Mouse (Mus musculus) C2C12 (cell line): Measurements from ENCODE around the gene Hist1h3d. TPM values are rescaled to one million over a fixed set of nuclear protein-coding genes. Genes with fewer than 3 reads are reported as not detected.
A peak's percentile ranks its signal among the peaks of the same experiment; 100 is the strongest.
"Not testable (repeated sequence)": the region's sequence is repeated elsewhere in the genome, so short reads cannot be mapped to it uniquely, and the experiment has no call there.

Experiments used
- H3K27me3 ChIP-seq: one replicate; pipeline ENCODE4 v1.6.1; 2011; ENCODE audit not compliant: control insufficient read depth, insufficient read depth, insufficient read length
- H3K36me3 ChIP-seq: one replicate; pipeline ENCODE4 v1.6.1; 2011; ENCODE audit not compliant: control insufficient read depth, insufficient read depth
- H3K4me3 ChIP-seq: one replicate; pipeline ENCODE4 v1.5.1; 2011; ENCODE audit warnings: mild to moderate bottlenecking, control low read depth; ENCODE audit not compliant: poor library complexity, insufficient read depth, severe bottlenecking
- H3K79me2 ChIP-seq: one replicate; pipeline ENCODE4 v1.6.1; 2011; ENCODE audit not compliant: control insufficient read depth, insufficient read depth
- H3K79me3 ChIP-seq: one replicate; pipeline ENCODE4 v1.6.1; 2011; ENCODE audit warnings: low read depth, control low read depth
- H3ac ChIP-seq: one replicate; pipeline ENCODE3; 2011; ENCODE audit warnings: low read depth; ENCODE audit not compliant: control insufficient read depth, insufficient read length
- CEBPB ChIP-seq: IDR thresholded peaks from one replicate; pipeline ENCODE4 v1.6.1; 2011; ENCODE audit warnings: low read depth, mild to moderate bottlenecking, control low read depth, moderate library complexity
- CTCF ChIP-seq: IDR thresholded peaks from one replicate; pipeline ENCODE4 v1.5.1; 2011; ENCODE audit not compliant: control insufficient read depth, insufficient read depth, insufficient read length
- FOSL1 ChIP-seq: IDR thresholded peaks from one replicate; pipeline ENCODE4 v1.8.0; 2011; ENCODE audit warnings: mild to moderate bottlenecking, low read length; ENCODE audit not compliant: poor library complexity, insufficient read depth, severe bottlenecking
- MAX ChIP-seq: IDR thresholded peaks from one replicate; pipeline ENCODE4 v1.6.1; 2011; ENCODE audit warnings: mild to moderate bottlenecking, control low read depth
- MYOD1 ChIP-seq: IDR thresholded peaks from one replicate; pipeline ENCODE4 v1.6.1; 2011; ENCODE audit warnings: low read depth; ENCODE audit not compliant: control insufficient read depth, insufficient read length
- MYOG ChIP-seq: IDR thresholded peaks from one replicate; pipeline ENCODE4 v1.6.1; 2011; ENCODE audit not compliant: control insufficient read depth, insufficient read length; ENCODE audit errors: extremely low read depth
- USF1 ChIP-seq: IDR thresholded peaks from one replicate; pipeline ENCODE4 v1.6.1; 2011; ENCODE audit warnings: low read depth, mild to moderate bottlenecking, control low read depth, moderate library complexity
- polyA plus RNA-seq: library from polyadenylated mRNA; unstranded; fragments of >200 nt; fragmentation: generic; extraction: Trizol; gene quantifications from one replicate; pipeline ENCODE4 v1.2.1, GENCODE M21; 2012; ENCODE audit warnings: missing spikeins

Hist1h3d gene
- polyA plus RNA-seq, 1 experiment = 1.9 TPM

DNA sequence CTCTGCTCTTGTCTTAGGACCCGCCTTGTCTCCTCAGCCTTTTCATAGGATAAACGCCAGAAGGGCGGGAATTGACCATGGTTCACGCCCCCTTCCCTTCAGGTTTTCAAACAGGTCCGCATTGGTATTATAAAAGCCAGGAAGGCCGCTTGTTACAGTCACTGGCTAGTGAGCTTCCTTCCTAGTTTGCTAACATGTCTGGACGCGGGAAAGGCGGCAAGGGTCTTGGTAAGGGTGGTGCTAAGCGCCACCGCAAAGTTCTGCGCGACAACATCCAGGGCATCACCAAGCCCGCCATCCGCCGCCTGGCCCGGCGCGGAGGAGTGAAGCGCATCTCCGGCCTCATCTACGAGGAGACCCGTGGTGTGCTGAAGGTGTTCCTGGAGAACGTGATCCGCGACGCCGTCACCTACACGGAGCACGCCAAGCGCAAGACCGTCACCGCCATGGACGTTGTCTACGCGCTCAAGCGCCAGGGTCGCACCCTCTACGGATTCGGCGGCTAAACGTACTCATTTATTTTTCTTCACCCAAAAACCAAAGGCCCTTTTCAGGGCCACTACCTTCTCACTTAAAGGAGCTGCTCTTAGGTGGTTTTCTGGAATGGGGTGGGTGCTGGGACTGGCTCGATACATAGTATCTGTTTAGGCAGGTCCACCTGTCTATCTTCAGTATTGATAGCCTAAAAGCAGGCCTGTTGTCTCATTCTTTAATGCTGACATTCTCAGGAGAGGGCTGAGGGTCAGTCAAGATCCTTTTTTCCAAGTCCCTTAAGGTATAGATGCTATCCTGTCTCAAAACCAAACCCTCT lies 6.0 kb downstream of the Hist1h3d start, which contains the start of gene Hist1h4d:
Gene Hist1h4d (plus strand): TSS at position 191 of the 811 bp plus-strand sequence.
- no peaks in the 10 kb centered on the region for H3K79me3 ChIP-seq
- no peaks in the 10 kb centered on the region for H3K36me3 ChIP-seq
- H3K27me3 ChIP-seq = no peaks in the 10 kb centered on the region
- H3ac ChIP-seq = peak within 1 kb of the TSS; percentile 59
- H3K79me2 ChIP-seq = no peaks in the 10 kb centered on the region
- TF ChIP-seq USF1 (no peak), CEBPB (peak; percentile 51), MYOD1 (no peak), MAX (peak; percentile 44), FOSL1 (no peak), CTCF (no peak)
- peak within 1 kb of the TSS; percentile 22 for H3K4me3 ChIP-seq

DNA sequence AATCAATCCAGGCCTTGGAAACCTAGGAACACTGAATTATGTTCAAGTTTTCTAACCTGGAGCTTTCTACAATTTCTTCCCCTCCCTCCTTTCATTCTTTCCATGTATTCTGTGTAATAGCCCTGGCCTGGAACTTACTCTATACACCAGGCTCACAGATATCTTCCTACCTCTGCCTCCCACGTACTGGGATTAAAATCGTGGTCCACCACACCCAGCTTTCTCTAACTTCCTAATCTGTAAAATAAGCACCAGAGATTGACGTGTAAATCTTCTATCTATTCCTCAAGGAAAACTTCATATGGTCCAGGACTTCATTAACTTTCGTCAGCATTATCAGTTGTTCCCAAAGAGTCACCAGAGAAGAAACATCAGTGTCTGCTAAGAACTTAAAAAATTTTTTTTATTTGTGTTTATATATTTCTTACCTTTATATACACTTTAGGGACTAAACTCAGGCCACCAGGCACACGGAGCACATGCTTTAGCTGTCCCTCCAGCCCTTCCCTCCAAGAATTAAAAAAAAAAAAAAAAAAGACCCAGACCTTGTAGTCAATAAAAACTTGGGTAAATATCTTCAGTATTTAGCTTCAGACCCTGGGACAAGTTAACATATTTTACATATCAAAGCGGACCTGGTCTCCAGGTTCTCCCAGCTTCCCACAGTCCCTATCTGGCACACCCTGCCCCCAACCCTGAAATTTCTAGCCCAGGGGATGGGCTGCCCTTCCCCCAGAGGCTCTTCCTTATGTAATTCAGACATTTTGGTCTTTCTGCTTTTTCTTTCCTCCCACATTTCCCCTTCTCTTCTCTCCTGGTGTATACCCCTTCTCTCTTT lies 6.9 kb downstream of the Hist1h3d start:
- no peaks in the 10 kb centered on the region for H3K79me2 ChIP-seq
- peak overlapping the region; percentile 22 for H3K4me3 ChIP-seq
- no peaks in the 10 kb centered on the region for H3K27me3 ChIP-seq
- H3K79me3 ChIP-seq = no peaks in the 10 kb centered on the region
- no peak overlapping the region for H3ac ChIP-seq
- TF ChIP-seq MYOG (no peak), CEBPB (no peak), MYOD1 (no peak), FOSL1 (no peak), CTCF (no peak), MAX (no peak), USF1 (no peak)
- H3K36me3 ChIP-seq = no peaks in the 10 kb centered on the region

DNA sequence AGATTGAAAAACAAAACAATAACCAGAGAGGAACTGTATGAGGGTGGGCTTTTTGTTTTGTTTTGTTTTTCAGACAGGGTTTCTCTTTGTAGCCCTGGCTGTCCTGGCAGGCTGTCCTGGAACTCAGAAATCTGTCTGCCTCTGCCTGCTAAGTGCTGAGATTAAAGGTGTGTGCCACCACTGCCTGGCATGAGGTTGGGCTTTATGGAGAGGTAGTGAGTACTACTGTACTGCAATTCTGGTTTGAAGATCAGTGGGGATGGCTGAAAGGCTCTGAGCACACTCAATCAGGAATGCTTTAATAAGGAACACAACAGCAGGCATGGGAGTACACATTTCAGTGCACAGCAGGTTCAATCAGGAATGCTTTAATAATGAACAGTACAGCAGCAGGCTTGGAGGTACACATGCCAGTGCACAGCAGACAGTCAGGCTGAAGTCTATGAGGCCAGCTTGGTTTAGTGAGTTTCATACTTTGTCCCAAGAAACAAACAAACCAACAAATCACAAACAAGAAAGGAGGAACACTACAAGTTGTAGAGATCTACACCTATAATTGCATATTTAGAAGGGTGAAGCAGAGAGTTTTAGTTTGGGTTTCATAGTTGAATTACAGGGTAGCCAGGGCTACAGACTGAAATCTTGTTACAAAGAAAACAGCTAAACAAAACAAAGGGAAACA lies 8.0 kb downstream of the Hist1h3d start:
- Histone ChIP-seq H3K79me3 (no peaks in the 10 kb centered on the region), H3K4me3 (no peak overlapping the region), H3K36me3 (no peaks in the 10 kb centered on the region), H3K27me3 (no peaks in the 10 kb centered on the region), H3K79me2 (no peaks in the 10 kb centered on the region), H3ac (peak overlapping the region; percentile 55)
- TF ChIP-seq USF1 (no peak), MYOG (no peak), FOSL1 (no peak), CTCF (no peak), MYOD1 (no peak), CEBPB (no peak), MAX (no peak)

DNA sequence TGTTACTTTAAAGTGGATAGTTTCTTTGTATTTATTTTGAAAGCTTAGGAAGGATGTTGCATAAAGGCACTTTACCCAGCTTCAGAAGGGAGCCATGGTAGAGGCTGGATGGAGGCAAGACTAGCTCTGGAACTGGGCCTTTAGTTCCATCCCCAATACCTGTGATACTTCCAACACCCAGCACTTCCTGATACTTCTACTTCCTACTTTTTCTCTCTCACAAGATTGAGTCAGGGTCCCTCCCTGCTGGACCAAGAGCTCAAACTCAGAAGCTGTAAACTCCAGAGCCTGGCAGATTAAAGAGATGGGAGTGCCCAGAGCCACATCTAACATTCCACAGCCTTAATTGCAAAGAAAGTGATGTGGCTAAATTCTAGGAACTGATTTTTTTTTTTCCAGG lies 8.8 kb downstream of the Hist1h3d start:
- TF ChIP-seq MAX (no peak), CTCF (no peak), USF1 (no peak), CEBPB (no peak), FOSL1 (no peak), MYOD1 (no peak), MYOG (no peak)
- H3K27me3 ChIP-seq = no peaks in the 10 kb centered on the region
- no peaks in the 10 kb centered on the region for H3K79me3 ChIP-seq
- peak overlapping the region; percentile 27 for H3K4me3 ChIP-seq
- no peaks in the 10 kb centered on the region for H3K79me2 ChIP-seq
- H3ac ChIP-seq = peak overlapping the region; percentile 14
- no peaks in the 10 kb centered on the region for H3K36me3 ChIP-seq

DNA sequence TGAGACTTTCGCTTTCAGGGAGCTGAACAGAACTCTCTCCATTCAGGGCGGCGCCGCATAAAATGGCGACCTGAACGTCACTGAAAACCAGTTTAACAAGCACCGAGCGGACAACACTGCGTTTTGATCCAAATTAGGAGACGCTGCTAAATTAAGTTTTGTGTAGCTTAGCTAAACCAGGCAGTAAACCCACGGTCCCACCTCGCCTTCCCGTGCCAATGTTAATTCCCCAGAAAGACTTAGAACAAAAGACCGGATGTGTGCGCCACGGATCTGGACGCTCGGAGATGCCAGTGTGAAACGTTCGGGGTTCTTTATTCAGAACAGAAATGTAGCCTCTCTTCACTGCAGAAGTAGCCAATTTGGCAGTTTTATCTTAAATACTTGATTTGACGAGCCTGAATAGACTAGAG lies 9.5 kb downstream of the Hist1h3d start:
- TF ChIP-seq MYOG = no peak
- TF ChIP-seq MYOD1 = no peak
- no peak for TF ChIP-seq FOSL1
- TF ChIP-seq CEBPB = no peak
- peak overlapping the region; percentile 82 for H3ac ChIP-seq
- H3K36me3 ChIP-seq = no peaks in the 10 kb centered on the region
- H3K4me3 ChIP-seq = peak overlapping the region; percentile 27
- no peaks in the 10 kb centered on the region for H3K79me2 ChIP-seq
- H3K27me3 ChIP-seq = no peaks in the 10 kb centered on the region
- no peaks in the 10 kb centered on the region for H3K79me3 ChIP-seq

DNA sequence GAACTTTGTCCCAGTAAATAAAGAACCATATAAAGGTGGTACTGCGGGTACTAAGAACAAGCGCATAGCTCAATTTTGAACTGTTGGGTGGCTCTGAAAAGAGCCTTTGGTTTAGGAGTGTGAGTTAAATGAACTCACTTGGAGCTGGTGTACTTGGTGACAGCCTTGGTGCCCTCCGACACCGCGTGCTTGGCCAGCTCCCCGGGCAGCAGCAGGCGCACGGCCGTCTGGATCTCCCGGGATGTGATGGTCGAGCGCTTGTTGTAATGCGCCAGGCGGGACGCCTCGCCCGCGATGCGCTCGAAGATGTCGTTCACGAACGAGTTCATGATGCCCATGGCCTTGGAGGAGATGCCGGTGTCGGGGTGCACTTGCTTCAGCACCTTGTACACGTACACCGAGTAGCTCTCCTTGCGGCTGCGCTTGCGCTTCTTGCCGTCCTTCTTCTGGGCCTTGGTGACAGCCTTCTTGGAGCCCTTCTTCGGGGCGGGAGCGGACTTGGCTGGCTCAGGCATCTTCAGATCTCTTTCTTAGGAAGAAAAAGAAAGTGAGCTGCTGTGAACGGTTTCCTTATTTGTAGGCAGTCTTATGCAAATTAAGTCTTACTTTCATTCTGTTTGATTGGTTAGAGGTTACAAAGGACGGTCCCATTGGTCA lies 10.0 kb downstream of the Hist1h3d start:
- peak overlapping the region; percentile 82 for H3ac ChIP-seq

More for the DNA sequence above, 10.0 kb downstream of the Hist1h3d start:
- H3K36me3 ChIP-seq, H3K79me2 ChIP-seq, H3K27me3 ChIP-seq, H3K79me3 ChIP-seq: not testable (repeated sequence)
- peak overlapping the region; percentile 27 for H3K4me3 ChIP-seq
